Mouse (Mus musculus) midbrain, embryonic 14.5 days (tissue): ENCODE measurements at regions not wholly inside any gene's neighbourhood (a gene's known extent, or its start where the extent isn't known, plus 50 kb on each side); places are given as distances from the start of the nearest gene placed in this dataset.

Source experiments
- ATAC-seq: fragments of 200-750 bp; cut with Nextera tagmentation; 2 replicates; pipeline ENCODE4 v1.8.0; 2017; ENCODE audit warnings: moderate number of reproducible peaks, moderate library complexity; ENCODE audit not compliant: low FRiP score, low TSS enrichment
- DNase-seq: peaks from one replicate; pipeline ENCODE4 v3.0.0-alpha.2; 2015
- H3K27ac ChIP-seq: fragments of 300-500 bp; sonication (generic); replicated peaks from 2 replicates; pipeline ENCODE4 v1.5.1; 2014; ENCODE audit warnings: mild to moderate bottlenecking, low read depth, low read length, moderate library complexity
- H3K27me3 ChIP-seq: fragments of 300-500 bp; sonication (generic); 2 replicates; pipeline ENCODE4 v1.6.1; 2014; ENCODE audit warnings: low read length, control low read depth, mixed read lengths; ENCODE audit not compliant: control insufficient read depth, insufficient read depth
- H3K36me3 ChIP-seq: fragments of 300-500 bp; sonication (generic); 2 replicates; pipeline ENCODE4 v1.6.1; 2014; ENCODE audit warnings: low read length, control low read depth; ENCODE audit not compliant: control insufficient read depth, insufficient read depth
- H3K4me1 ChIP-seq: fragments of 300-500 bp; sonication (generic); 2 replicates; pipeline ENCODE4 v1.6.1; 2014; ENCODE audit warnings: mild to moderate bottlenecking, antibody characterized with exemption, low read length, control low read depth; ENCODE audit not compliant: control insufficient read depth, insufficient read depth
- H3K4me2 ChIP-seq: fragments of 300-500 bp; sonication (generic); 2 replicates; pipeline ENCODE4 v1.6.1; 2014; ENCODE audit warnings: mild to moderate bottlenecking, low read length, moderate library complexity
- H3K4me3 ChIP-seq: fragments of 300-500 bp; sonication (generic); replicated peaks from 2 replicates; pipeline ENCODE4 v1.5.1; 2014; ENCODE audit warnings: low read depth, low read length
- H3K9ac ChIP-seq: fragments of 300-500 bp; sonication (generic); replicated peaks from 2 replicates; pipeline ENCODE4 v1.6.1; 2014; ENCODE audit warnings: mild to moderate bottlenecking, low read length, moderate library complexity
- H3K9me3 ChIP-seq: fragments of 300-500 bp; sonication (generic); 2 replicates; pipeline ENCODE4 v1.6.1; 2016; ENCODE audit warnings: low read length, control low read depth, mixed read lengths; ENCODE audit not compliant: control insufficient read depth
- WGBS: fragments of 180-500 bp; shearing (Covaris S2); extraction: QIAGEN DNeasy Blood & Tissue Kit; methylation state at CpG from one replicate; pipeline ENCODE4 v1.1.7; 2014; 5-methylcytosine and 5-hydroxymethylcytosine counted together

DNA sequence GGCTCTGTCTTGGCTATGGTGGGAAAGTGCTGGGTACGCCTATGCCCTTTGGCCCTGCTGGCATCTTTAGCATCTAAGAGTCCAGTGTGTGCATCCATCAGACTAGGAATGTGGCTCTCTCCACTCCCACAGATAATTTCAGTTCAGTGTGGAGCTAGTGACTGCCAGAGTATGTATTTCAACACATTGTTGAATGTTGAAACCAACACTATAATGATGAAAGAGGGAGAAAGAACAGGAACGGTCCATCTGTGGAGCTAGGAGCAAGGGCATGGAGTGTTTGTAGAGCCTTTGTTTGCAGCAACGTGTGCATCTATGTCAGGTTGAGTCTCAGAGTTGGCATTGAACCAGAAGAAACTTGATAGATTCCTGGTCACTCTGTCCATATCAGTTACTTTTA, 54.9 kb upstream of the Commd8 start:
- Histone ChIP-seq H3K9ac (no peak overlapping the region), H3K36me3 (no peaks in the 10 kb centered on the region), H3K27ac (no peak overlapping the region), H3K4me2 (no peak overlapping the region), H3K9me3 (no peaks in the 10 kb centered on the region), H3K27me3 (no peaks in the 10 kb centered on the region), H3K4me3 (no peak overlapping the region), H3K4me1 (no peaks in the 10 kb centered on the region)
- WGBS, result 94% methylated on average over 3 of the region's 3 CpGs
- ATAC-seq, result no peak
- DNase-seq, result no peak

DNA sequence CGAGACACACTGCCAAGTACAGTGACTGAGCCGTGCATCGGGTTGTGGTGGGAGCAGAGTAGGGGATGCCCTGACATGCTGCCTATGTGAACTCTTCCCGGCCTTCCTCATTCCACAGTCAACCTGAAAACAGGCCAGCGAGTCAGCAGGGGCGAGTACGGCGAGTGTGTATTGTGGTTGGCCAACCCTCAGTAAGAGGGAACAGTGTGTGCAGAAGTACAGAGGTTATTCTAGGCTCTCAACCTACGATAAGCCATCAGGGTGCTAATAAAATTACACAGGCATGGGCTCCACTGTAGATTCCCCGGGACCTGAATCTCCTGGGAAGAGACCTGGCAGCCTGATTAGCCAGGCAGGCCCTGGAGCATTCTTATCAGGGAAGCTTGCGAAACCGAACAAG, 51.7 kb upstream of the Commd8 start:
- Histone ChIP-seq H3K36me3 (no peaks in the 10 kb centered on the region), H3K4me1 (no peaks in the 10 kb centered on the region), H3K4me2 (no peak overlapping the region), H3K4me3 (no peak overlapping the region), H3K27ac (no peak overlapping the region), H3K9me3 (no peaks in the 10 kb centered on the region), H3K27me3 (no peaks in the 10 kb centered on the region), H3K9ac (no peak overlapping the region)
- WGBS, result 91% methylated on average over 12 of the region's 12 CpGs
- ATAC-seq, result no peak
- DNase-seq, result no peak

DNA sequence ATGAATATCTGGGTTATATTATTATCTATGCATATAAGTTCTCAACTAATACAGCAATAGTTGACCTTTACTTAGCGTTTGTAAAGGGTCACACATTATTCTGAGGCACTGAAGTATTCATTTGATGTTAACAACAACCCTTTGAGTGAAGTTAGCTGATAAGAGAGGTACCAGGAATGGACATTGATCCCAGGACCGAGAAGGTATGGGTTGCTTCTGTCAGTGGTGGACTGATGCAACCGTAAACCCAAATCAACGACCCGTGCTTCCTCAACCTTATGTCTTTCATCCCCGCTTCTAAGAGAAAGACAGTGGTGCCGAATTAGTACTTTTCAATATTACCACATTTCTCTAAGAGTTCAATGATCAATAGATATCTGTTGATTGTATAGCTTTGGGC, 51.3 kb upstream of the Commd8 start:
- Histone ChIP-seq H3K4me2 (no peak overlapping the region), H3K4me1 (no peaks in the 10 kb centered on the region), H3K27me3 (no peaks in the 10 kb centered on the region), H3K9me3 (no peaks in the 10 kb centered on the region), H3K9ac (no peak overlapping the region), H3K4me3 (no peak overlapping the region), H3K27ac (no peak overlapping the region), H3K36me3 (no peaks in the 10 kb centered on the region)
- 98% methylated on average over 7 of the region's 7 CpGs for WGBS
- ATAC-seq (no peak), DNase-seq (no peak)
